Mouse (Mus musculus): ENCODE data around the gene Pik3c2g. TPM values are rescaled to one million over a fixed set of nuclear protein-coding genes. Genes with fewer than 3 reads are reported as not detected.

Pik3c2g gene
- polyA plus RNA-seq, 1 experiment from 2014 or later: 0.25 TPM

DNA sequence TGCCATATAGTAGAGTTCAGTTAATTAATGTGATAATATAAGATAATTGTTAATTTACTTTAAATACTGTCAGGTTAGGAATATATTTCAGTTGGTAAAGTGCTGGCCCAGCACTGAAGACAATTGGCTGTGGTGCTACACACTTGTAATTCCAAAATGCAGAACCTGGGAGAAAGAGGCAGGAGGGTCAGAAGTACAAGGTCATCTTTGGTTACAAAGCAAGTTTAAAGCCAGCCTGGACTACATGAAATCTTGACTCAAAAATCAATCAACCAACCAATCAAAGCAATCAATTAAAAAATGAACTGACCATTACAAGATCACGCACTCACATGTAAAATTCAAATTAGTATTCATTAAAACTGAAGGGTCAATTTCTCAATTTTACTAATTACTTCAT, 289.7 kb downstream of the Pik3c2g start:
- H3K36me3 ChIP-seq (ENCODE audit: control insufficient read depth, insufficient read depth, low read length): no peaks in the 10 kb centered on the region
- 96% methylated on average over 1 of the region's 1 CpGs for WGBS
- H3K4me3 ChIP-seq (ENCODE audit: low read depth, low read length): no peak overlapping the region
- no peaks in the 10 kb centered on the region for H3K4me1 ChIP-seq (ENCODE audit: control insufficient read depth, insufficient read depth, low read length)
- ATAC-seq: no peak
- H3K9ac ChIP-seq (ENCODE audit: low read depth, low read length): no peak overlapping the region
- no peaks in the 10 kb centered on the region for H3K9me3 ChIP-seq (replicated peaks; ENCODE audit: control insufficient read depth, low read length, poor library complexity, severe bottlenecking)
- no peaks in the 10 kb centered on the region for H3K27me3 ChIP-seq (ENCODE audit: control insufficient read depth, insufficient read depth, low read depth, low read length)
- H3K27ac ChIP-seq (ENCODE audit: low read length): no peak overlapping the region
- H3K4me2 ChIP-seq (ENCODE audit: low read length): no peak overlapping the region

DNA sequence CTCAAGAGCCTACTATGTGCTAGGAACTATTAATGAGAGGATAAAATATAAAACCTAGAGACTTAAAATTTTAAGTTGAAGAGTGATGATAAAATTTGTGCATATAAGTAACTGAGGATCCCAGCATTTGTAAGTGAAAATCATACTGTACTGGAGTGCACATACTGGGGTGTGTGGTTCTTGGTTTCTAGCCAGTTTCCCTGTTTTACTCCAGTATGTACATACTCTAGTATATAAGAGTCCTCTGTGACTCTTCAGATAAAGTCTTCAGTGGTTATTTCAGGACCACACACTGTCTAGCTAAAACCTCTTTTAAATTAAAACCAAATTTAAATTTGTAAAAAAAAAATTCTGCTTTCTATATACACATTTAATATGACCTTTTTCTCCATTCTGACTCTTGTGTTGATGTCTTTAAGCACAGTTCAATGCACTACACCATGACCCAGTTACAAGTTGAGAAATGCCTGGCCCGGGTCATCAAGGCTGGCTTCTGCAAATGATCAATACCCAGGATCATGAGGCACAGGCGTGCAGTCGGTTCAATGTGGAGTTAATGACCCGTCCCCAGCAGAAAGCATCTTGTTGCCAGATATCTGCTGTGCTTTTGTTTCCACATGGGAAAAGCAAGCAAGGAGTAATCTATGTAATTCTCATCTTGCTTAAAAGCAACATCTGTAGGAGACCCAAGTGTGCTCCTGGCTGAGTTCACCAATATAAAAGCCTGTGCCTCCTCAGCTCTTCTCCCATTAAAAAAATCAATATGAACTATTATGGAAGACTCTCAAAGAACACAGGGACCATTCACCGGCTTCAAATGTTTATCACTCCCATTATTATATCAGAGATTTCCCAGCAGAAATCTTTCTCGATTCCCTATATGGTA, 290.7 kb downstream of the Pik3c2g start:
- H3K27me3 ChIP-seq (ENCODE audit: control insufficient read depth, insufficient read depth, low read depth, low read length): no peaks in the 10 kb centered on the region
- H3K36me3 ChIP-seq (ENCODE audit: control insufficient read depth, insufficient read depth, low read length): no peaks in the 10 kb centered on the region
- H3K9ac ChIP-seq (ENCODE audit: low read depth, low read length): no peak overlapping the region
- 67% methylated on average over 6 of the region's 6 CpGs for WGBS
- H3K27ac ChIP-seq (ENCODE audit: low read length): no peak overlapping the region
- H3K9me3 ChIP-seq (replicated peaks; ENCODE audit: control insufficient read depth, low read length, poor library complexity, severe bottlenecking): no peaks in the 10 kb centered on the region
- no peak for ATAC-seq
- H3K4me2 ChIP-seq (ENCODE audit: low read length): no peak overlapping the region
- no peak overlapping the region for H3K4me3 ChIP-seq (ENCODE audit: low read depth, low read length)
- no peaks in the 10 kb centered on the region for H3K4me1 ChIP-seq (ENCODE audit: control insufficient read depth, insufficient read depth, low read length)

DNA sequence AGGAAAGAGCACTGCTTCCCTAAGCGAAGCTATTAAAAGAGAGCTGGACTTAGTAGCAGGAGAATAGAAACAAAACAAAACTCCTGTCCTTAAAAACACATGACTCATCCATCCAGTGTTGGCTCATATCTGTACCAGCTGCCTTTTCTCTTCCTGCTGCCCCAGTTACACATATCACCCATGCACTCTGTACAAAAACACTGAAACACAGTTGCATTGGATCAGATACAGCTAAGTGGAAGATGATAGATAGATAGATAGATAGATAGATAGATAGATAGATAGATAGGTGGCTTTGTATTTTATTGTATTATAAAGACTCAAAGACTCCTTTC, 291.3 kb downstream of the Pik3c2g start:
- Histone ChIP-seq H3K9me3 (replicated peaks; ENCODE audit: control insufficient read depth, low read length, poor library complexity, severe bottlenecking) (no peaks in the 10 kb centered on the region), H3K36me3 (ENCODE audit: control insufficient read depth, insufficient read depth, low read length) (no peaks in the 10 kb centered on the region), H3K4me1 (ENCODE audit: control insufficient read depth, insufficient read depth, low read length) (no peaks in the 10 kb centered on the region), H3K27me3 (ENCODE audit: control insufficient read depth, insufficient read depth, low read depth, low read length) (no peaks in the 10 kb centered on the region), H3K4me3 (ENCODE audit: low read depth, low read length) (no peak overlapping the region), H3K27ac (ENCODE audit: low read length) (no peak overlapping the region), H3K9ac (ENCODE audit: low read depth, low read length) (no peak overlapping the region), H3K4me2 (ENCODE audit: low read length) (no peak overlapping the region)
- 80% methylated on average over 1 of the region's 1 CpGs for WGBS
- no peak for ATAC-seq

DNA sequence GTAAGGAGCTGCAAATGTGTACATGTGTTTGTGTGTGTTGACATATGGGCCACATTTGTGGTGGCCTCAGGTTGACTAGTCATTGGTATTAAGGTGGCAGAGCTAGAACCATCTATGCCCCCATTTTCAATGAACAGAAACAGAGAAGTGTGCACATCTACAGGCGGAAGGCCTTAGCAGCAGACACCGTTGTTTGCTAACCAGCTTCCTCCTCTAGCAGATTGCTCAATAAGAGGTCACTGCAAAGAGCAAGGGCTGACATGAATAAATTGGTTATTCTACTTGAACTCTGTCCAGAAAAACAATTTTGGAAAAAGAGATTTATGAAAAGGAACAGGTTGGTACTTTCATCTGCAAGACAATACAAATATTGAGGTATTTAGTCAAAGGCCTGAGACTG, 295.1 kb downstream of the Pik3c2g start:
- no peaks in the 10 kb centered on the region for H3K9me3 ChIP-seq (replicated peaks; ENCODE audit: control insufficient read depth, low read length, poor library complexity, severe bottlenecking)
- H3K27me3 ChIP-seq (ENCODE audit: control insufficient read depth, insufficient read depth, low read depth, low read length): no peaks in the 10 kb centered on the region
- H3K4me3 ChIP-seq (ENCODE audit: low read depth, low read length): no peak overlapping the region
- WGBS: 88% methylated on average over 2 of the region's 2 CpGs
- no peak overlapping the region for H3K4me2 ChIP-seq (ENCODE audit: low read length)
- no peak overlapping the region for H3K9ac ChIP-seq (ENCODE audit: low read depth, low read length)
- H3K27ac ChIP-seq (ENCODE audit: low read length): no peak overlapping the region
- no peak for ATAC-seq
- H3K36me3 ChIP-seq (ENCODE audit: control insufficient read depth, insufficient read depth, low read length): no peaks in the 10 kb centered on the region
- no peaks in the 10 kb centered on the region for H3K4me1 ChIP-seq (ENCODE audit: control insufficient read depth, insufficient read depth, low read length)

DNA sequence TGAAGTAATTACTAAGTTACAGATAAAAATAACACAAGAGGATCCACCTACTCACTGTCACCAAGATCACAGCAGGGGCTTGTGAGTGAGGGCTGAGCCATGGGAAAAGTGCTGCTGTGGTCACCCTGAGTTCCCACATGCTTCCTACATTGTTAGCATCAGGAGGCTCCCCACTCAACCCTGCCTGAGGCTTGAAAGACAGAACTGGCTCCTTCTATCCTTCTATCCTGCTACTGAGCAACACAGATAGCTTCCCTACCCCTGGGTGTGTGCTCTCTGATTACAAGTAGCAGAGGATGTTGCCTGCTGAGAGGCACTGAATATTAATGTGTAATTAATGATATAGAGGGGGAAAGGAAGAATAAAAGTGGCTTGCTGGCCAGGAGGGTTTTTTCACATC, 300.2 kb downstream of the Pik3c2g start:
- peaks cover 9% of the 10 kb centered on the region for H3K4me1 ChIP-seq (ENCODE audit: control insufficient read depth, insufficient read depth, low read length)
- H3K4me3 ChIP-seq (ENCODE audit: low read depth, low read length): no peak overlapping the region
- H3K27ac ChIP-seq (ENCODE audit: low read length): no peak overlapping the region
- ATAC-seq: peak; percentile 42; the same call in 1 of the 2 replicates
- no peaks in the 10 kb centered on the region for H3K9me3 ChIP-seq (replicated peaks; ENCODE audit: control insufficient read depth, low read length, poor library complexity, severe bottlenecking)
- H3K9ac ChIP-seq (ENCODE audit: low read depth, low read length): no peak overlapping the region
- H3K4me2 ChIP-seq (ENCODE audit: low read length): no peak overlapping the region
- no peaks in the 10 kb centered on the region for H3K27me3 ChIP-seq (ENCODE audit: control insufficient read depth, insufficient read depth, low read depth, low read length)
- H3K36me3 ChIP-seq (ENCODE audit: control insufficient read depth, insufficient read depth, low read length): no peaks in the 10 kb centered on the region

DNA sequence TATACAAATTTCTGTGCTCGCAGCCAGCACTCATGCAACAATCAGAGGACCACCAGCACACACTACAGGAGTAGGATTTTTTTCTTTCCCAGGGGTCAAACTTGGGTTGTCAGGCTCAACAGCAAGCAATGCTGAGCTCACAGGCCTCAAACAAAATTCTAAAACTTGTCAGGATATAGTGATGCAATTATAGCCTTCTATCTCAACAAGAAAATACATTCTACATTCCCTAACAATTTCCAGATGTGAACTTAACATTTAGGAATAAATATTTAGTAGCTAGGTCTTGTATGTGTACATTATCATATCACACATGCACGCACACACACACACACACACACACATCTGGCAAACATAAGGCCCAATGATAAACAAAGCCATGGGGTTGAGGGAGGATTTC, 308.6 kb downstream of the Pik3c2g start:
- Histone ChIP-seq H3K9me3 (replicated peaks; ENCODE audit: control insufficient read depth, low read length, poor library complexity, severe bottlenecking) (no peaks in the 10 kb centered on the region), H3K36me3 (ENCODE audit: control insufficient read depth, insufficient read depth, low read length) (no peaks in the 10 kb centered on the region), H3K27me3 (ENCODE audit: control insufficient read depth, insufficient read depth, low read depth, low read length) (no peaks in the 10 kb centered on the region), H3K4me2 (ENCODE audit: low read length) (no peak overlapping the region), H3K4me3 (ENCODE audit: low read depth, low read length) (no peak overlapping the region), H3K27ac (ENCODE audit: low read length) (no peak overlapping the region), H3K4me1 (ENCODE audit: control insufficient read depth, insufficient read depth, low read length) (peaks cover under 1% of the 10 kb centered on the region; the same call in 1 of the 2 replicates), H3K9ac (ENCODE audit: low read depth, low read length) (no peak overlapping the region)
- WGBS: 67% methylated on average over 2 of the region's 2 CpGs
- no peak for ATAC-seq

DNA sequence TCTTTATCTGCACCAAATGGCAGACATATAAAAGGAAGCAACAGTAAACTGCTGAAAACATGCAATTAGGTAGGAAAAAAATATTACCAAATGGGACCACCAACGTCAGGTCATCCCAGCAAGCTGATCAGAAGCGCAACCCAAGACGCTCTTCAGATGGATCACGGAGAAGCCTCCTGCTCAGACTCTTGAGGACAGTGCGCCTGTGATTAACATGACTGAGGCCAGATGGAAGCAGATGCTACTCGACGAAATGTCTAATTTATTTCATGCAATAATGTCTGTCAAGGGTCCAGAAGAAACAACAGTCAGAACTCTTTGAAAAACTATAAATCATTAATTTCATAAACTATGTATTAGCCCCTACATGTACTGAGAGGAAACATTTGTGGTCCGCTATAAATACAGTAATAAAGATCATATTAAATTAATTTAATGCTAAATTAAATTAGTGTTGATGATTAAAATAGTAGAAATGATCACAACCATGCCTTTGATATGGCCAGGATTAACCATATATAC, 312.7 kb downstream of the Pik3c2g start:
- Histone ChIP-seq H3K36me3 (ENCODE audit: control insufficient read depth, insufficient read depth, low read length) (no peaks in the 10 kb centered on the region), H3K4me1 (ENCODE audit: control insufficient read depth, insufficient read depth, low read length) (no peaks in the 10 kb centered on the region), H3K4me3 (ENCODE audit: low read depth, low read length) (no peak overlapping the region), H3K9me3 (replicated peaks; ENCODE audit: control insufficient read depth, low read length, poor library complexity, severe bottlenecking) (no peaks in the 10 kb centered on the region), H3K27ac (ENCODE audit: low read length) (no peak overlapping the region), H3K4me2 (ENCODE audit: low read length) (no peak overlapping the region), H3K9ac (ENCODE audit: low read depth, low read length) (no peak overlapping the region), H3K27me3 (ENCODE audit: control insufficient read depth, insufficient read depth, low read depth, low read length) (no peaks in the 10 kb centered on the region)
- no peak for ATAC-seq
- WGBS: 92% methylated on average over 8 of the region's 8 CpGs

DNA sequence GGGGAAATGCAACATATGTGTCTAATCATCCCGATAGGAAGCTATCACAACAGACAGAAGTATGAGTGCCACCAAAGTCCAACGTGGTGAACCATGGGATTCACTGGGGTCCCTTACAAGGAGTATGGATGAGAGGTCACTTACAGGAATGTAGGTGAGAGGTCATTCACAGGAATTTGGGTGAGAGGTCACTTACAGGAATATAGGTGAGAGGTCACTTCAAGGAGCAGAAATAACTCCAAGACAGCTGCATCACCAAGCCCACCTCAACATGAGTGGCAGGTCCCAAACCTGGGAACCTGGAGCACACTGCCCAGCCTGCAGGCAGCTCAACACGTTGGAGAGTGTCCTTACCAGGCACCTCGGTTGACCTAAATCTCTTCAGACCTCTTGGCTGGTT, 314.8 kb downstream of the Pik3c2g start:
- H3K9ac ChIP-seq (ENCODE audit: low read depth, low read length): no peak overlapping the region
- no peaks in the 10 kb centered on the region for H3K9me3 ChIP-seq (replicated peaks; ENCODE audit: control insufficient read depth, low read length, poor library complexity, severe bottlenecking)
- H3K4me3 ChIP-seq (ENCODE audit: low read depth, low read length): no peak overlapping the region
- no peaks in the 10 kb centered on the region for H3K4me1 ChIP-seq (ENCODE audit: control insufficient read depth, insufficient read depth, low read length)
- H3K36me3 ChIP-seq (ENCODE audit: control insufficient read depth, insufficient read depth, low read length): no peaks in the 10 kb centered on the region
- no peaks in the 10 kb centered on the region for H3K27me3 ChIP-seq (ENCODE audit: control insufficient read depth, insufficient read depth, low read depth, low read length)
- no peak overlapping the region for H3K4me2 ChIP-seq (ENCODE audit: low read length)
- 76% methylated on average over 4 of the region's 4 CpGs for WGBS
- H3K27ac ChIP-seq (ENCODE audit: low read length): no peak overlapping the region
- no peak for ATAC-seq

DNA sequence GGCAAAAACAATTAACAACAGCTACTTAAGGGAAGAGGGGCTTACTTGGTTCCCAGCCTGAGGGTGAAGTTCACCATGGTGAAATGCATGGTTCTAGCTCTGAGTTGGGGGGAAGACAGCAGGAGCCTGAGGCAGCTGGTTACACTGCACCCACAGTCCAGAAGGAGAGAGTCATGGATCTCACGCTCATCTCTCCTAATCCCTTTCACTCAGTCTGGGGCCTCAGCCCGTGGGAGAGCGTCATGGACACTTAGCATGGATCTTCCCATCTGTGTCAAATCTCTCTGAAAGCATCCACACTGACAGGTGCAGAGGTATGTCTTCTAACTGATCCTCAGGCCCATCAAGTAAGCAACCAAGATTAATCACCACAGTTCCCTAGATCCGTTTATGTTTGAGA, 320.1 kb downstream of the Pik3c2g start:
- Histone ChIP-seq H3K36me3 (ENCODE audit: control insufficient read depth, insufficient read depth, low read length) (no peaks in the 10 kb centered on the region), H3K27me3 (ENCODE audit: control insufficient read depth, insufficient read depth, low read depth, low read length) (no peaks in the 10 kb centered on the region), H3K4me2 (ENCODE audit: low read length) (no peak overlapping the region), H3K27ac (ENCODE audit: low read length) (no peak overlapping the region), H3K9me3 (replicated peaks; ENCODE audit: control insufficient read depth, low read length, poor library complexity, severe bottlenecking) (no peaks in the 10 kb centered on the region), H3K9ac (ENCODE audit: low read depth, low read length) (no peak overlapping the region), H3K4me1 (ENCODE audit: control insufficient read depth, insufficient read depth, low read length) (no peaks in the 10 kb centered on the region), H3K4me3 (ENCODE audit: low read depth, low read length) (no peak overlapping the region)
- whole genome bisulfite sequencing: 51% methylated on average over 4 of the region's 4 CpGs
- ATAC-seq: no peak

Data from midbrain, embryonic 16.5 days (tissue).